Mouse (Mus musculus) regulatory T cell (primary cell): ENCODE results near the gene Chp1.
"Not testable (repeated sequence)": the region's sequence is repeated elsewhere in the genome, so short reads cannot be mapped to it uniquely, and the experiment has no call there.

ENCODE experiments used
- in situ Hi-C: fragments of 300-600 bp; cut with MboI, MseI; formaldehyde crosslinking; loops from one replicate; pipeline ENCODE4 v1.15.1; 2025; ENCODE audit warnings: high pct_unique_total_duplicates

Chp1 gene

DNA sequence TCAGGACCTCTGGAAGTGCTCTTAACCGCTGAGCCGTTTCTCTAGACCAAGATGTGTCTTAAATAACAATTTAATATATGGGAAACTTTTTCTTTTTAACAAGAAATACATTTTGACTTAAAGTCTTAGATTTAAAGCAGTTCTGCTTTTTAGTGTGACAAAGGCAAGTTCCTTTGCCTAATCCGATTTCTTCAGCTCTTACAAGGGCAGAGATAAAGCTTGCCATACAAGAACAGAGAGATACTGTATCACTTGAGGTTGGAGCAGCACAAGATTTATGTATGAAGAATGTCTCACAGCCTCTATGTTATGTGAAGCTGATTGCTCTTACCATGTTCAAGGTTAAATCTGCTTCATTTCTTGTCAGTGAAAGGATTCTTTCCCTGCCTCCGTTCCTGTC lies 17.8 kb downstream of the Chp1 start:
- in situ Hi-C loops: no loop called here

DNA sequence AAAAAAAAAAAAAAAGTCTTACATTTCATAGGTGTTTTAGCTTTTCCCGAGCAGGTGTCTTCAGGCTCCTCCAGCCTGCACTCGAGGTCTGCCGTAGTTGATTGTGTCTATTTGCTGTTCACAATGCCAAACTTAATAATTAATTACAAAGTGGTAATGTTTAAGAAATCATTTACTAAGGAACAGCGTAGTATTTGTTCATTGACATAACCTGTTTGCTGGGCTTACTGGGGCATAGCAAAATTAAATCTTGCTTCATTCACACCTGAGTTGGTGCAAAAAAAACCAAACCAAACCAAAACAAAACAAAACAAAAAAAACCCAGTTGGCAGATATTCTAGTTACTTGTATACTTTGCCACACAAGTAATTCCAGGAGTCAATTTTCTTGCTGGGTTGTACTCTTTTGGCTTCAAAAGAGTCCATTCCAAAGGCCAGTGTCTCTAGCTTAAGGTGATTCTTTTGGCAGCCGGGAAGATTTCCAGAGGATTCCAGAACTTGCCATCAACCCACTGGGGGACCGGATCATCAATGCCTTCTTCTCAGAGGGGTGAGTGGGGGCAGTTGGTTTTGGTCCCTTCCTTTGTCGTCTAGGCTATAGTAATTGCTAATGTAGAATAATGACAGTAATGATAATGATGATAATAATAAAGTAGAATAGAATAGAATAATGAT lies 18.8 kb downstream of the Chp1 start:
- in situ Hi-C loops: no loop called here

DNA sequence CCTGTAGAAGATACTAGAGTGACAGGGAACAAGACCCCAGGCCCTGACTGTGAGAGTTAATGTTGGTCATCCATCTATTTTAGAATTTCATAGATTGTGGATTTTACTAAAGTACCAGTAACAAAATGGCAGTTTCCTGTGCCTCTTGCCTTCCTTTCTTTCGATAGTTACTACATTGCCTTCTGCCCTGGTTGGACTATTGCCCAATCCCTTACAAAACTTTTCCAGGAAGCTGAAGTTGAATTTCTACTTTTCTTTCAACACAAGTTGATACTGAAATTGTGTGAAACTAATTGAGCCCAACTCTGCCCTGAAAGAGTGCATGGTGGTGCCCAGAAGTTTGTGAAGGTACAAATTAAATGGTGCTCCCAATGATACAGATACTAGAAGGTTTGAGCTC lies 25.0 kb downstream of the Chp1 start:
- in situ Hi-C loops: no loop called here

DNA sequence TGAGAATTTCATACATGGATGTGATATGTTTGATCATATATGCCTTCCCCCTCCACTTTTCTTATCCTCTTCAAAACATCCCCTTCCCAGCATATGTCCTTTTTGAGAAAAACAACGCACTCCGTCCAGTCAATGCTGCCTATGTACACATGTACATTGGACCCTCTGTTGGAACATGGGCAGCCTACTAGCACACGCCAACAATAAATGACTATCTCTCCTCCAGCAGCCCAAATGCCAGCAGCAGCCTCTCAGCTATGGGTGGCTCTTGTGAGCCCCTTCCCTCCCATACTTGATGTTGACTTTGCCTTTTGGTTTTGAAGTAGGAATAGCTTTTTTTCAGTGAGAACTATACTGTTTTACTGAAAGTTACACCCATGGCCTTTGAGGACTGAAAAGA lies 34.1 kb downstream of the Chp1 start:
- in situ Hi-C loops: loop anchor here (5.0 kb wide), 1 partner anchor 34 kb away; the partner anchor contains the start of genes Chp1 and Exd1

DNA sequence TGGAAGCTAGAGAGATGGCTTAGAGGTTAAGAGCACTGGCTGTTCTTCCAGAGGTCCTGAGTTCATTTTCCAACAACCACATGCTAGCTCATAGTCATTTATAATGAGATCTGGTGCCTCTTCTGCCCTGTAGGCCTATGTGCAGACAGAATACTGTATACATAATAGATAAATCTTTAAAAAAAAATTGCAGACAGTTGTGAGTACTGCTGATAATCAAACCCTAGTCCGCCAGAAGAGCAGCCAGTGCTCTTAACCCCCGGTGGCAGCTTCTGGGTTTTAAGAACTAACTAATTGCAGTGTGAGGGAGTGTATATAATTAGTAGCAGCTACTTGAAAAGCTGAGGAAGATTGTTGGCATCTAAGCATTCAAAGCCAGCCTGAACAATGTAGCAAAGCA lies 35.9 kb downstream of the Chp1 start:
- in situ Hi-C loops: loop anchor here (5.0 kb wide), 1 partner anchor 36 kb away; the partner anchor contains the start of genes Chp1 and Exd1

DNA sequence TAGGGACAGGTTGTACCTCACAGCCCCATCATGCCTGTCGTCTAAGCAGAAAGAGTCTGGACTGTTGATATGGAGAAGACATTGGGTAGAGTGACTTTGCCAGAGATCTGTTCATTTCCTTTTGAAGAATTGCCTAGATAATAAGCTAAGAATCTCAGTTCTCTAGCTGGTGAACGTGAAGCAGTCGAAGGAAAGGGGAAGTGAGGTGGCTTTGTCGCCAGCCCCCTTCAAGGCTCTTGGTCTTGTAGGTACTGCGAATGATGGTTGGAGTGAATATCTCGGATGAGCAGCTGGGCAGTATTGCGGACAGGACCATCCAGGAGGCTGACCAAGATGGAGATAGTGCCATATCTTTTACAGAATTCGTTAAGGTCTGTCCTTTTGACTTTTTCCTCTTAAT lies 36.8 kb downstream of the Chp1 start:
- in situ Hi-C loops: loop anchor here (5.0 kb wide), 1 partner anchor 37 kb away; the partner anchor contains the start of genes Chp1 and Exd1

DNA sequence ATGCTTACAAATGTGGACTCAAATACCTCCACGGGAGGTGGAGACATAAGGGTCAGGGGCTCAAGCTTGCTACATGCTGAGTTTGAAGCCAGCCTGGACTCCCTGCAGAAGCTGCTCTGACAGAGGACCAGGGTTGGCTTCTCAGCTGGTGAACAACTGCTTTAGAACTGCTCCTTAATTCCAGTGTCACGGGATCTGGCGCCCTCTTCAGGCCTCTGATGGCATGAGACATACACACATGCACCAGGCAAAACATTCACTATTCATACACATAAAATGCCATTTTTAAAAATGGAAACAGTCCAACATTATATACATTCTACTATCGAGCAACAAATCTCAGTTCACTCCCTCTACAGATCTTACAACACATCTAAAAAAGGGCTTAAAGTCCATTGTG lies 39.9 kb downstream of the Chp1 start:
- in situ Hi-C loops: no loop called here

DNA sequence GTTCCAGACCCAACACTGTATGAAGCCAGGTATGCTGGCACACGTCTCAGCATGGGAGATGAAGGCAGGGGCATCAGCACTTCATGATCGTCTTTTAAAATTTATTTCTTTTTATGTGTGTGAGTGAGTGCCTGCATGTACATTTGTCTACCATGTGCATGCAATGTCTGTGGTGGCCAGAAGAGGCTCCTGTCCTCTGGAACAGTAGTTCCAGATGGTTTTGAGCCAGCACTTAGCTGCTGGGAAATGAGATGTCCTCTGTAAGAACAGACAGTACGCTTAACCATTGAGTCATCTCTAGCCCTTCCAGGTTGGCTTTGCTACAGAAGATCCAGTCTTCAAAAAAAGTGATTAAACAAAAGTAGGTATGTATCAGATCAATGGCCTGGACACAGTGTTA lies 43.8 kb downstream of the Chp1 start:
- in situ Hi-C loops: no loop called here

DNA sequence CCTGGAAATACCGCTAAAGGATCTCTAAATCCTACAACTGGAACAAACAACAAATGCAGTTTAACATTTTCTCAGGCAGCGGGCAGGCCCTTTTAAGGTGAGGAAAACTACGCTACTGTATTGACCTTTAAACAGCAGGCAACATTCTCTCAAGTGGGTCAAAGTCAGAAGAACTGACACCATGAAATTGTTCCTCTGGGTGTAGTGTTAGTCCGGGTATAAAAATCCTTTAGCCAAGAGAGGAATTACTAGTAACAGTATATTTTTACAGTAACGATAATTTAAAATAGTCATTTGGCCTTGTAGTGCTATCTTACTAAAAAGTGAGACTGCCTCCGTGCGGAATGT lies 46.2 kb downstream of the Chp1 start:
- in situ Hi-C loops: no loop called here

DNA sequence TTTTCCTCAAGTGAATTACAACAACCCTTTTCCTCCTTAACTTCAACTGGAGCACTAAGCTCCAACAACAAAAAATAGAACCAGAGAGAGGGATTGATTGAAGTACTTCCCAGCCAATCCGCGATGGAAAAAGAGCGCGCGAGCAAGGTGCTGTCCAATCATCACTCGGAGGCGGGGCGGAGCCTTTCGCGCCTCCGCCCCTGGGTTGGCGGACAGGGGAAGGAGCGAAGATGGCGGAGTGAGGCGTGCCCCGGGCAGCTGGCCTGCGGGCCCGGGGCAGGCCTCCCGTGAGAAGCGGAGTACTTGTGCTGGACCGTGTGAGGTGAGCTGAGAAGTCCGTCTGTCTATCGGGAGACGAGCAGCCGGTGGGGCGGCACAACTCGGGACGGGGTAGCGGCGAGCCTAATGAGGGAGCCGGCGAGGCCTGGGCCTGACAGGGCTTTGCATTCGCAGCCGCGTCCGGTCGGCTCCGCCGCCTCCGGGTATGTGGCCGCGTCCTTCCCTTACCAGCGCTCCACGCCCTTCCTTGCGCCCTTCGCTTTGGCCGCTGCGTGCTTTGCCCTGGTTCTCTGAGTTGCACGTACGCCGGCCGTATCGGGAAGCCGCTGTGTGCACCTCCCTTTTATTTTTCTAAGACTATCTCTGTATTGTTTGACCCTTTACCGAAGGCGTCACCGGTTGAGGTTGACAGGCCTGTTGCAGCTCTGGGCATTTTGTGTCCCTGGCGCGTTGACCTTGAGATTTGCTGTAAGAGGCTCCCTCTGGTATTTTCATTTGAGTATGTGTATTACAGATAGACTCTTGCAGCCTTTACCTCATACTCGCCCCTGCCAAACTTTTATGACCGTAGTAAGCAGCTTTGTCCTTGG lies 46.9 kb downstream of the Chp1 start:
- in situ Hi-C loops: no loop called here

DNA sequence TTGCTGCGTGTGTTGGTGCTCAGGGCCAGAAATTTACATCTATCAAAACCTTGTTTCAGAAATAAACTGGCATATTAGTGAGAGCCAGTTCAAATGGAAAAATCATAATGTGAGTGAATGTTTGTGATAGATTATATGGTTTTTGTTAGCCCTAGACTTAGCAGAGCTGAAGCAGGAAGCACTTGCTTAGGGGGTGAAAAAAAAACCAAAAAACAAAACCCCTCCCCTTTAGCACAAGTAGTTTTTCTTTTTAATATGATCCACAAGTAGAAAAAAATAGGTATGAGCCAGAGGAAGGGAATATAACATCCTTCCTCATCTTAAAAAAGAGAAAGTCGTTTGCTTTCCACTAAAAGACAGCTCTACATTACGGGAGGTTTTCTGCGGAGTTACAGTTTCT lies 47.8 kb downstream of the Chp1 start:
- in situ Hi-C loops: no loop called here

DNA sequence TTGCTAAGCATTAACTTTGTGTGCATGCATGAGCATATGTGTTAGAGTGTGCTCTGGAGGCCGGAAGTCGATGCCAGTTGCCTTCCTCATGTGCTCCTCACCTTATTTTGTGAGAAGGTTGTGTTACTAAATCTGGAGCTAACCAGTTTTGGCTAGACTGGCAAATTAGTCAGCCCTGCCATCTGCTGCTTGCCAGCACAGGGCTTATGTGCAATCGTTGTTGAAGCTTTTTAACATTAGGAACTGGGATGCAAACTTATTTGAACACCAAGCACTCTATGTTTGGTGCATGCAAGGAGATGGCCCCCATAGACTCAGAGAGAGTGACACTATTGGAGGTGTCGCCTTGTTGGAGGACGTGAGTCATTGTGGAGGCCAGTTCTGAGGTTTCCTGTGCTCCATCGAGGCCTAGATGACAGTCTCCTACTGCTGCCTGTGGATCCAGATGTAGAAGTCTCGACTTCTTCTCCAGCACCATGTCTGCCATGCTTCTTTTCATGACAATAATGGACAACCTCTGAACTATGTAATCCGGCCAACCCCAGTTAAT lies 49.4 kb downstream of the Chp1 start:
- in situ Hi-C loops: no loop called here

DNA sequence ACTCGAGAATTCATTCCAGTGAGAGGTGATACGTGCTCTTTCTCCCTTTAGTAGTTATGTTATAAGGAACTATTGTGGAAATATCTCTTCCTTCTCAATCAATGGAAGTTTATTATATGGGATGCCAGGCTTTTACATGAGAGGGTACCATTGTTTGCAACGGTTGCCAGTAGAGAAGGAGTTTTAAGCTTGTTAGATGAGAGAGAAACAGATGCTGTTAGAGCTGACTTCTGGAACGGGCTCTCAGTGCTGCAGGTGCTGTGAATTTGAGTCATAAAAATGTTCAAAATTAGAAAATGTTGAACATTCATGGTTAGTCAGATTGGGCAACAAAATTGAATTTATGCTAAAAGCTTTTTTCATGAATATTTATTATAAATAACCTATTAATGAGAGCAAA lies 53.5 kb downstream of the Chp1 start:
- in situ Hi-C loops: no loop called here

DNA sequence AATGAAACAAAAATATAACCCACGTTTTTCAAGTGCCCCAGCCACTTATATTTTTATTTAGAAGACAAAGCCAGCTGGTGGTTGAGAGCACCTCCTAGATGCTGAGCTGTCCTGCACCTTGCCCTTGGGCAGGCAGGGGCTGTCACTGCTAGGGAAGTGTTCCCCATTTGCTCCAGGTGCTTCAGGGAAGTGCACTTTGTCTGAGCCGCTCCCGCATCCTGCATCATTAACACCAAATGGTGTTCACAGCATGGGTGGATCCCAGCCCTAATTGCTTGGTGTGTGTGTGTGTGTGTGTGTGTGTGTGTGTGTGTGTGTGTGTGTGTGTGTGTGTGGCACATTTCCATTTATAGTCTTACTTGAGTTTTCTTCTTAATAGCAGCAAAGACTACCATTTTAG lies 54.1 kb downstream of the Chp1 start:
- in situ Hi-C loops: not testable (repeated sequence)

DNA sequence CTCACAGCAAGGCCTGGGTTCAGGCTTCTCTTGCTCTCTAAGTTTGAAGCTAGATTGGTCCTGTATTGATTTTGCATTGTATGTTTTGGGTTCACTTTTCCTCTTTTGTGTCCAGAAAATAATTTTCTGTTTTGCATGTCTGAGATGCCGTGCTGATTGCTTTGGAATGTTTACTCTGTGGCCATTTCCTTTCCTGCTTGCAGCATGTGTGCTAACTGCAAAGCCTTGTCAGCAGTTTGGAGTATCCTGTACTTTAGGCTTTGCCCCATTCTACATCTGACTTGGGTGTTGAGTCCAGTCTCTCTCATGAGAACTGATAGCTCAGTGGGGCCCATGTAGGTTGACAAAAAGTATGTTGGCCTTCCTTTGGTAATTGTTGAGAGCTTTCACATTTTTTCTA lies 55.0 kb downstream of the Chp1 start:
- in situ Hi-C loops: no loop called here

DNA sequence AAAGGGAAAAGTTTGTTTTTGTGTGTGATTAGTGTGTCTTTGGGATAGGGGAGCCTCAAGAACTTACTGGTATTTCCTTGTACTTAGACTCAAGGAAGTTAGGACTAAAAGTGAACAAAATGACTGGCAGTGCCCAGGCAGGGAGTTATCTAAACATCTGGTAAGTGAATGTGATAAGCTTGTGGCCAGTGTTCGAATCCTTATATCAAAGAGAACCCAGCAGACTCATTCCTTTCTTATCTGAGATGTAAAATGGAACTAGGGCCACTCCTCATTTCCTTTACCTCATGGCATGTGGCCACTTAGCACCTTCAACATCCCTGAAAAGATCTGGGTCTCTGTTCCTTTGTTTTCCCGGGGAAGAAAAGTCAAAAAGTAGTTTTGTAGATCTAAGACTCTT lies 56.4 kb downstream of the Chp1 start:
- in situ Hi-C loops: no loop called here

DNA sequence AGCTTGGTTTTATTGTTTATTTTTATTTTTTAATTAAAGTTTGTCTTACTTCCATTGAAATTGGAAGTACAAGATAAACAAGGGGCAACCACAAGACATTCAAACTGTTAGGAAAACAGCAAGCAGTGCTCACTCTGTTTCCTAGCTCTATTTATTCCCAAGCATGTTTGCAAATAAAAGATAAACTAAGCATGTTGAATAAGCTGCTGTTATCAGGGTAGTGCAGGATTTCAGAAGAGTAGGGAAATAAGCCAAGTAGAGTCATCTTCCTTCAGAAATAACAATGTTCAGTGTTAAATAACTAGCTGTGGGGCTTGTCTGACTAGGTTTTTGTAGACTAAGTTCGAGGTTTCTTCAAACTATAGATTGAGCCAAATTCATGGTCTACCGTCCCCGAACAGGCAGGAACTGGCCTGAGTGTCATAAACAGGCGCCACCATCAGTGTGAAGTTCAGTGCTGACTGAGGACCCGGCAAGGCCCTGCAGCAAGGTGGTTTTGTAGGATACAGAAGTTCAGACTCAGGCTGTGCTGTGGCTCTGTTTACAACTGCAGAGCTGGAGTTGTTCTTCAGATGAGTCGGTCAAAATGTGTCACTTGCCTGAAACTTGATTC lies 58.0 kb downstream of the Chp1 start:
- in situ Hi-C loops: no loop called here

DNA sequence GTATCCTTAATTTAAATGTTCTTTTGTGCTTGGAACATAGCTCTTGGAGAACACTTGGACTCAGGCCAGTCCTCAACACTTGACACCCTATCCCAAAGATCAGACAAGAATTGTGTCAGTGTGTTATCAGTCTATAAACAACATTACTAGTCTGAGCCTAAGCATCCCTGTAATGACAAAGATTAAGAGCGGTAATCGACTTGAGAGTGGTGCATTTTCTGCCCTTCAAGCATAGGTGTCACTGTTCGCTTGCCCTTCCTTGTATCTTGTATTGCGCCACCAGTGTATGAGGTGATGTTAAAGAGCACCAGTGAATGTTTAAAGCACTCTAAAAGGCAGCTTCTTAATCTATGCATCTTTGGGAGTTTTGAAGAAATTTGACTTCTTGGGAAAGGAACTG lies 59.5 kb downstream of the Chp1 start:
- in situ Hi-C loops: no loop called here

DNA sequence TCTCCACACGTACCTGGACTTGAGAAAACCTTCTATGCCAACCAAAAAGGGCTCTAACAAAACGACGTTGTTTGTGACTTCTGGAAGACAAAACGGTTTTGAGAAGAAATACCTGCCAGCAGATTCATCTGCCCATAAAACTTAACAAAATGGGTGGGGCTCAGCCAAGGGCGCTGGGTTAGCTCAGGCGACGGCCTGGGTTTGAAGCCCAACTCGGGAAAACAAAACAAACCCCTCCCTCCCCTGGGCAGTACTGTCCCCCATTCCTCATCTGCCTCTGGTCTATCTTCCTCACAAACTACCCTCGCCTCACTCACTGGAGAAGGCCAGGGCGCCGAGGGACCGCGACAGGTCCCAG lies 70.3 kb downstream of the Chp1 start:
- in situ Hi-C loops: no loop called here

DNA sequence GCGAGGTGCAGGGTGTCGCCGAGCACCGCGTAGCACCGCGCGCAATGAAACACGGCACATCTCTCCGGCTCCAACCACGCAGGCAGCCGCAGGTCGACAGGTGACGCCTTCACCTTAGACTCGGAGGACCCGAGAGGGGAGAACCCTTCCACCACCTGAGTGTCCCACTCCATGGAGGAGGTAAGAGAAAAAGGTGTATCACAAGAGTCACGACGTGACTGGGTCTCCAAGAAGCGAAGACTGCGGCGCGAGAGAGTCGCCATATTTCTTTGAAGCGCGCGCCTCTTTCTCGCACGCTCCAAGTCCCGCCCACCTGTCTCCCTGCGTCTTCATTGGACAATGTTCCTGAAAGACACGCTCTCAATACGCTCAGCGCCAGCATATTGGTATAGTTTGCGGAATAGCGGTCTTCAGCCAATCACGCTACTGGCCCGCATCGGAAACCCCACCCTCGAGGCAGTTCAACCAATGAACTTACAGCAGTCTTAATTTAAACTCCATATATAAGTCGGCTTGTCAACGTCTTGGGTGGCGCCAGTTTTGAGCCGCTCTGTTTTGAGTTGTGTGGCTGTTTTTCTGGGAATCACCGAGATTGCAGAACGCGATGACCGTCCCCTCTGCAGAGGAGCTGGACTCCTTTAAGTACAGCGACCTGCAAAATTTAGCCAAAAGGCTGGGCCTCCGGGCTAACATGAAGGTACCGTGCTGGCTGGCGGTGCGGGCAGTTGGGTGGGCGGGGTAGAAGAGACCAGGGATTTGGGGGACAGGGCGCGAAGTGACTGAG lies 70.9 kb downstream of the Chp1 start, which contains the start of the genes Nusap1 and Oip5:
Gene Nusap1 (plus strand): TSS at position 100 of the 784 bp plus-strand sequence.
Gene Oip5 (minus strand): TSS at position 271 of the 784 bp plus-strand sequence.
- in situ Hi-C loops: no loop called here

DNA sequence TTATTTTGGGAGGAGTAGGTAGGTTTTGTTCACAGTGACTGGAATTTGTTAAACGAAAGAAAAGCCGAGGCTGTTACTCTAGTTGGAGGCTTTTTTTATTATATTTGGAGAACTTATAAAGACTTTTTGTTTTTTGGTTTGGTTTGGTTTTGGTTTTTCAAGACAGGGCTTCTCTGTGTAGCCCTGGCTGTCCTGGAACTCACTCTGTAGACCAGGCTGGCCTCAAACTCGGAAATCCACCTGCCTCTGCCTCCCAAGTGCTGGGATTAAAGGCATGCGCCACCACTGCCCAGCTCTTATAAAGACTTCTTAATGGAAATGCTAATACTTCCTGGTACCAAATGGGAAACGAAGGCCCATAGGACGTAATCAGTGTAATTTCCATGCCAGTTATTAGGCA lies 71.5 kb downstream of the Chp1 start:
- in situ Hi-C loops: not testable (repeated sequence)

DNA sequence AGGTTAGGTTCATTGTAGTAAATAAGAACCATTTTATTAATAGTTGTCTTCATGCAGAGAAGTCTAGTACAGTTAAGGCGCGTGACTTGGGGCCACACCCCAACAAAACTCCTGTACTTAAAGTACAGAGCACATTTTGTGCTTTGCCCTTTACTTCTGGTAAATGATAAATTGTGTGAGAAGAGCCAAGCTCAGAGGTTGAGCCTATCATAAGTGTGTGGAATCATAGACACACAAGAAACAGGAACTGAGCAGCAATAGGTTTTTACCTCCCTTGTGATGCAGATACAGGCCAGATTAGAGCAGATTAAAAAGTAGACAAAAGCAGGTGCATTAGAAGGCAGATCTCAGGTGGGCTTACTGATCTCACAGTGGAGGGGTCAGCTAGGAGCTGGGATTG lies 73.8 kb downstream of the Chp1 start:
- in situ Hi-C loops: no loop called here
